Mouse (Mus musculus) urinary bladder, adult 18-20 months (tissue): ENCODE results near the gene Smyd3.

Source experiments
- DNase-seq, 2 experiments: peaks; one replicate each; pipeline ENCODE4 v3.0.0; 2022; ENCODE audit warnings: low spot score in 2 of 2, mixed read lengths in 2 of 2

Smyd3 gene

GRCm38 (mm10) chr1:179461019-179461814 lies 56.6 kb downstream of the Smyd3 start:
- no peak for DNase-seq

DNA sequence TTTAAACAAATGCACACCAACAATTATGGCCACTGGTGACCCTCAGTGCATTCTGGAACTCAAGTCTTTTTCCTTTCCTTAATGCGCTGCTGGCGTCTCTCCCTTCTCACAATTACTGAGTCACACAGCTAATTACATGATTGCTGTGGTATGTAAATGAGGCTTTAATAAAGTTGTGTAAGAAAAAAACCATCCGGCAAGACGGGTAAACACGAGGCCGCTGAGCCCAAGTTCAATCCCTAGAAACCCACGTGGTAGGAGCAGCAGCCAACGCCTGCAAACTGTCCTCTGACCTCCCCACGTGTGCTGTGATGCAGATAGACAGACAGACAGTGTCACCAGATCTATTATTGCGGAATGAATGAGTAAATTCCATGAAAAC lies 58.9 kb downstream of the Smyd3 start:
- no peak for DNase-seq

- no peak for DNase-seq
Measured at GRCm38 (mm10) chr1:179458236-179458986, 59.4 kb downstream of the Smyd3 start.

DNA sequence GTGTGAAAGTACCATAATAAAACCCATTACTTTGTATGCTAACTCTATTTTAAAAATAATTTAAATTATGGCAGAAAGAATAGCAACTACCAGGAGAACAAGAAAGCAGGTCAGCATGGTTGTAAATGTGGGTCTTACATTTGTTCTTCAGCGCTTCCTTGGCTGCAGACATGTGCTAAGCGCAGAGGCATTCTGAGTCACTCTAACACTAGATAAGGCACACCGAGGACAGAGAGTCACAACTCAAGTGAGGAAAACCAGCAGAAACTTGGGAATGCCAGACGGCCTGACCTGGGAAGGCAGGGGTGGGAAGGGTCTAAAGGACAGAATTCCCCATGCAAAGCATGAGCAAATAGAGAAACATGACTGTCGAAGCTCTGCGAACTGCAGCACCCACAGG lies 63.2 kb downstream of the Smyd3 start:
- DNase-seq, result no peak

GRCm38 (mm10) chr1:179451211-179451610 lies 66.6 kb downstream of the Smyd3 start:
- DNase-seq, result no peak

DNA sequence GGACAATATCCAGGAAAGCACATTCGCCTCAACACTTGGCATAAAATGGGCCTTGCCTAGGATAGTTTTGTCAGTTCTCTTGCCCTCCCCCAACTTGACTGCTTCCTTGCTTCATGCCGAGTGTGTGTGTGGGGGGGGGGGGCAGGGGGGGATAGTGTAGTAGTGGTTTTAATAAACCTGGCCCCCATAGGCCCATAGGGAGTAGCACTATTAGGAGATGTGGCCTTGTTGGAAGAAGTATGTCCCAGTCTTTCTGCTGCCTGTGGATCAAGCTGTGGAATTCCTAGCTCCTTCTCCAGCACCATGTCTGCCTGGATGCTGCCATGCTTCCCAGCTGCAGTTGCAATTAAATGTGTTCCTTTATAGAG lies 71.0 kb downstream of the Smyd3 start:
- DNase-seq, result no peak

- no peak for DNase-seq
Measured at GRCm38 (mm10) chr1:179446127-179446844, 71.6 kb downstream of the Smyd3 start.

DNA sequence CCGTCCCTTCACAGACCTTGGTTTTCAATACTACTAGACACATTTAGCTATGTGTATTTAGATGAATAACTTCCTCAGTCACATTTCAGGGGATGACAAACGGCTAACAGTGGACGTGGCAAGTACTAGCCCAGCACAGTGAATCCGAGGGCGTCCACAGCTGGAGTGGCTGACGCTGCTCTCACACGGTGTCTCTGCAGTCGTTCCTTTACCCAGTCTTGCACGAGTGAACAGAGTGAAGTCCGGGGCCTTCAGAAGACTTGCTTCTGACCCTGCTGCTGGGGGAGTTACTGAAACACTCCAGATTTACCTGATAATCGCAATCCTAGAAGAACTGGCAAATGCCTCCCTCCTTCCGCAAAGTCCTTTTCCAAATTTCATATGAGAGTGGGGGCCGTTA lies 74.0 kb downstream of the Smyd3 start:
- no peak for DNase-seq

DNA sequence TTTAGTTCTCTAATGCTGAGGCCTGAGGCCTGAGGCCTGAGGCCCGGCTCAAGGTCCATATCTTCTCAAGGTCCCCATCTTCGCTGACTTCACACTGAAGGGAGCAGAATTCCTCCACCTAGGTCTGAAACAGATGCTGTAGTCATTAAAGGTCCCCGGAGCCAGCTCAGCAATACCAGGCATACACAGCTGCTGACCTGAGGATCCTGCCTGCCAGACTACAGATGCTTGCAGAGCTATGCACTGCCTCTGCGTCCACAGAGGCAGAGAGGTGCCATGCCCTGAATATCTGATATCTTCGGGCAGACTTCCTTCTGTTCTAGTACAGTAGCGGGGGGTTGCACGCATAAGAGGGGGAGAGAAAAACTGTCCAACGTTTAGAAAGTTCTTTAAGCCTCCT lies 74.4 kb downstream of the Smyd3 start:
- DNase-seq, result no peak

GRCm38 (mm10) chr1:179436596-179436995 lies 81.2 kb downstream of the Smyd3 start:
- no peak for DNase-seq

DNA sequence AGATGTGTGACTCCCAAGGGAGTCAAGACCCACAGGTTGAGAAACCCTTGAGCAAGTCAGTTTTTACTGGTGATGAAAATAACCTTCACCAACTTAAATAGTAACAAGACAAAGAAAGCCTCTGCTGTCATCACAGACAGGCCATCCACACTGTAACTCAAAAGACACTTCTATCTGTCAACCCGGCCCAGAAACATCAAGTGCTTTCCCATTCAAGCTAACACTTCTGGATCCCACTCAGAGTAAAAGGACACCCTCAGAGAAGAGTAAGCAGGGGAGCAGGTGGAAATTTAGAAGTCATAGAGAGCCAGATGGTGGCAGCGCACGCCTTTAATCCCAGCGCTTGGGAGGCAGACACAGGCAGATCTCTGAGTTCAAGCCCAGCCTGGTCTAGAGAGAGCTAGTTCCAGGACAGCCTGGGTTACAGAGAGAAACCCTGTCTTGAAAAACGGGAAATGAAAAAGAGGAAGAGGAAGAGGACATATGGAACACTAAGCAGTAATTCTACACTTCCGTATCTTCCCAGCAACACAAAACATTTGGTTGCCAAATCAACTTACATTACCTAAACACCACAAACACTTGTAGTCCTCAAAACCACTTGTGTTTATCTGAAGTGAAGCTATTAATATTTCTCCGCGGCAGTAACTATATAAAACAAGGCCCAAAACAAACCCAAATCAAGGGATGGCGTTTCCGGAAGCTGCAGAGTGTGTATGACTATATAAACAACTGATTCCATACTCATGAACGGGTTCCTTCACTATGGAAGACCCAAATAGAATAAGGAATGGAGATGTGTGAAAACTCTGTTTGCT lies 83.2 kb downstream of the Smyd3 start:
- DNase-seq, result no peak

DNA sequence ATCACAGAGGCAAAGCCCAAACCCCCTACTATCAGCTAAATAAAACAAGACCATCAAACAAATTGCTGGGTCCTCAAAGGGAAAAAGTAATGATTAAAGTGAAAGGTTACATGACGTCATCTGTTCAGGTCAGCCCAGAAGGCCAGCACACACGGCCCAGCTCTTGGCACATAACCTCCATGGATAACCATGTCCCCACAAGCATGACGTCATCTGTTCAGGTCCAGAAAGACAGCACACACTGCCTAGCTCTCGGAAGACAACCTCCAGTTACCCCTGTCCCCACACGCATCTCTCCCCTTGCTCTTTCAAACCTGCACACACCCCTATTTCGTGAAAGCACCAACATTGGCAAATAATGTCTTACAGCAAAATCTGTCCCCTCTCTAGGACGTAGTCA lies 84.0 kb downstream of the Smyd3 start:
- DNase-seq, result no peak

- no peak for DNase-seq
Measured at GRCm38 (mm10) chr1:179433355-179433754, 84.5 kb downstream of the Smyd3 start.

DNA sequence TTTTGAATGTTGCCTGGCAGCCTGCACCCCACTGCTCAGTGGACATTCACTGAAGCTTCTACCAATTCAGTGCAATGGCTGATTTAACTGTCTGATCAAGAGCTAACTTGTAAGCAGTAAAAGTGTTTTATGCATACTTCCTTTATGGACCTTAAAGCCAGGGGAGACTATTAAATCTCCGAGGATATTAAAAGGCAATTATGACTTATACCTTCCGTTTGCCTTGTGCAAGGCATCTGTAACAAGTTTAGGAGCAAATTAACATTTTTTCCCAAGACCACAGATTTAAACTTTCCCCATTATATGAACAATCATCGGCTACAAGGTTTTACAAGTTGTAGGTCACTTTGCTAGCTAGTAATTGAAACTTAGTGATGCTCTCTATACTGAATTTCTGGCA lies 87.8 kb downstream of the Smyd3 start:
- DNase-seq, result no peak

GRCm38 (mm10) chr1:179424879-179425472 lies 92.9 kb downstream of the Smyd3 start:
- no peak for DNase-seq

DNA sequence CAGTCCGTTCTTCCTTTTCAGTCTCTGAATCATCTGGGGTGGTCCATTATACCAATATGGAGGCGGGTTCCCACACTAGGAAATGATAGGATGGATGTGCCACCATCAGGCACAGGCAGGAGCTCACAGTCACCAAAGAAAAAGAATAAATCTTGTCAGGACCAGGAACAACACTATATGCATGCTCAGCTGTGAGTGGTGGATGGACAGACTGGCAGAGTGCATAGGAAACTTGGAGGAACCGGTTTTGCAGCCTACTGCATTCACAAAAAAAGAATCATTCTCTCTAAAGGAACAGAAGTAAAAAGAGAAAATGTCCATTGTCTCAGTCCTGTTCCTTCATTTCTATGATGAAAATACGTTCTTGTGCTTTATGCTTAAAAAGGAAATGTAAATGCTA lies 98.8 kb downstream of the Smyd3 start:
- DNase-seq, result no peak

GRCm38 (mm10) chr1:179408086-179408485 lies 109.8 kb downstream of the Smyd3 start:
- DNase-seq, result no peak

DNA sequence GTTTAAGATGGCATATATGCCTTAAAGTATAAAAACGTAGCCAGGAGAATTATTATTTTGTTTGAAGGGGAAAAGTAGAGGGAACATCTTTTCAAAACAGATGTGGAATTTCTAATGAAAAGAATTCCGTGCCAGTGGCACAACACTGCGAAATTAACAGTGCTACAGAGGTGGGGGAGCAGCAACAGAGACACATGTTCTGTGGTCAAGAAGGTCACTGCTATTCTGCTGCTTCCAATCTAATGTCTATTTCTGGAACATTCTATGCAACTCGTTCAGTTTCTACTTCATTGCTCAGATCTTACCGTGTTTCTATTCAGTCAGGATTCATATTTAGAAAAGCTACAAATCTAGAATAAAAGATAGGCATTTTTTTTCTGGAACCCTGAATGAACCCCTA lies 117.0 kb downstream of the Smyd3 start:
- no peak for DNase-seq

- no peak for DNase-seq
Measured at GRCm38 (mm10) chr1:179398639-179399038, 119.2 kb downstream of the Smyd3 start.

DNA sequence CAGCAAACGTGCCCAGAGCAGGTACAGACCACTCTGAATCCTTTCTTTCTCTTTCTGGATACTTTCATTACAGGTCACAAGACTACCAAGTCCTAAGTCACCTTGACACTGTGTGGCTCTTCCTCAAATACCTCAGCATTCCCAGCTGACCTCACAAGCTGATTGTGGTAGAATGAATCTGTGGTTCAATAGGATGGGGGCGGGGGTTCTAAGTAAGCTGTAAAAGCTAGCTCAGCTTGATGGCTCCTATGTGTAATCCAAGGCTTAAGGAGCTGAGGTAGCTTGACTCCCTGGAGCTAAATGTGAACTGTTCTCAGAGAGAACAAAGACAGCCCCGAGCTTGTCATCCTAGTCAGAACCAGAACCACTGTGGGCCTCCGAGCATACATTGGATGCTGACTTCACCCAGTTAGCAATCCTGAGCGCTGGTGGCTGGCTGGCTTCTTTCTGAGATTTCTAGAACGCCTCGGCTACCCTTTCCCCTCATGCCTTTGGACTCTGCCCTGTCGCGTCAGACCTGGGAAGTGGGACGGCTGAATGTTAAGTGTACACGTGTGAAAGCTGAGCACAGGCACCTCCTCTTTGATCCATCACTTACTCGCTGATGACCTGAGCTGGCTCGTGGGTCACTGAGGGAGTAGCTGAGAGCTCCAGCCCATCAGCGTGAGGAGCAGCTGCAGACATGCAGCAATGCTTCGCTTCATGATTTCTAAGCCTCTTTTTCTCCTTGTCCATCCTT lies 131.4 kb downstream of the Smyd3 start:
- DNase-seq, result no peak

DNA sequence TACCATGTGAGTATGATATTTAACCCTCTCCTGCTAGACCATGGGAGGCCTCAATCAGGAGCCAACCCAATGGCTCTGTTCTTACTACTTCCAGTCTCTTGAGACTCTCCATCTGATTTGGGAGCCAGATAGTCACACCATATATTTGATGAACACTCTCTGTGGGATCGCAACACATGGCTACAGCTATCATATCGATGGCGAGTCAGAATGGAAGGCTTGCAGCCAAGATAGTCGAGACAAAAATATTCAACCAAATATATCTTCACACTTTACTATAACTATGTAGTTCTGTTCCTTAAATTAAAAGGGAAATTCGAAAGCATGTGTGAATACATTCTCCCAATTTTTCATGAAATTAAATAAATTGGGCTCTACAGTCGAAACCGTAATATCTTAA lies 132.2 kb downstream of the Smyd3 start:
- DNase-seq, result no peak
